Mouse (Mus musculus) urinary bladder, postnatal 25 days (tissue): ENCODE results near the gene Dedd2.

ENCODE experiments used
- DNase-seq: peaks from one replicate; pipeline ENCODE4 v3.0.0; 2022; ENCODE audit warnings: low spot score

Dedd2 gene

DNA sequence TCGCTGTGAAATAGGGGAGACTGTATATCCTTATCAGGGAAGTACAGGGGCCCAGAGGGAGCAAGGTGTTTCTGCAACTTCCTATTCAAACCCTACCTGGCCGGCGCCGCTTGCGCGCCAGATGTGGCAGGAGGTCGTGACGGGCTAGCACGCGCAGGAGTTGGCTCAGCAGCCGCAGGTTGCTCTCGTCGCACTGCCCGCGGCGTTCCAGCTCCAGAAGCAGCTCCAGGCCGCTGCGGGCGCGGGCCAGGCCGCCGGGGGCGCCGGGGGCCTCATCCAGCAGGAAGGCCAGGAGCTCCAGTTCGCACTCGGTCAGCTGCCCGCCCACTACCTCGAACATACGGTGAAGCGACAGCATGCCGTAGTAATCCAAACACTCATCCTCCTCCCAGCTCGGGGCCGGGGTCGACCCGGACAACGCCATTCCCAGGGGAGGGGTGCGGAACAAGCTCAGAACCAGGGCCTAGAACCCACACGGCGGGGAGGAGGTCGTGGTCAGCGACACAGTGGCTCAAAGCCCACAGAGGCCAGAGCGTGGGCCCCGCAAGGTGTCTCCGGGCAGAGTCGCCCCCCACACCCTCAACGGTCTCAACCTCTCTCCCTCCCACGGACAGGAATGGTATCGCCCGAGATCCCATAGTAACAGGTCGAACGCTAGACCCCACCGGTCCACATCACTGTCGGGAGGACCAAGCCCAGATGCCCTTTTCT lies 1.6 kb downstream of the Dedd2 start:
- DNase-seq, result peak; percentile 40

- no peak for DNase-seq
Observed at GRCm38 (mm10) chr7:25217653-25218395, 2.6 kb downstream of the Dedd2 start.

GRCm38 (mm10) chr7:25214172-25214571 lies 6.2 kb downstream of the Dedd2 start:
- DNase-seq, result no peak

DNA sequence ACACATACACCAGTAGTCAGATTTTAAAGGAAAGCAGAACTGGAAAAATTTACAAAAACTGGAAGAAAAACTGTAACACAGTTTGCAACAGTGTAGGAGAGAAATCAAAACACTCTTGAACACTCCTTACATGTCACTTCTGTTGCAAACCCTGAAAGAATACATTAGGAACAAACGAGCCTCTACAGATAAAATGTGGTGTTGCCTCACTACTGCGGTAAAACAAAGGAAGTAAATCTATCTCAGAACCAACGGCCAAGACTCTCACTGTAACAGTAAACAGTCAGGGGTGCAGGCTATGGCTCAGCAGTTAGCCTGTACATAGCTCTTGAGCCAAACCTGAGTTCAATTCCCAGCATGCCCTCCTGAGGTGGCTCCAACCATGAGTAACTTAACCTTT lies 7.3 kb downstream of the Dedd2 start:
- DNase-seq, result no peak

DNA sequence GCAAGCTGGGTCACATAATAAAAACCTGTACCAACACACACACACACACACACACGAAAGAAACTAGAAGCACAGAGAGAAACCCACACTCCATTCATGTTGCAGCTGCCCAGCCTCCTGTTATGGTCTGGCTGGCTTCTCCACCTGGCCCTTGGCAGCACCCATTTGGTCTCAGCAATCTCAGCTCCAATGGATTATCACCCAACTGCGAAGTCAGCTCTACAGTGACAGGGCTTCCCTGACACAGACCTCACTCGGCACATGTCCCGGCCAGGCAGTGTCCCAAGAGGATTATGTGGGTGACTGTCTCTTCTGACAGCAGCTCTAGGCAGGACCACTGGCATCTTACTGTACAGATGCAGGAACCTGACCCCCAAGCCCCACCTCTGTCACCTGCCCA lies 9.9 kb downstream of the Dedd2 start:
- no peak for DNase-seq

DNA sequence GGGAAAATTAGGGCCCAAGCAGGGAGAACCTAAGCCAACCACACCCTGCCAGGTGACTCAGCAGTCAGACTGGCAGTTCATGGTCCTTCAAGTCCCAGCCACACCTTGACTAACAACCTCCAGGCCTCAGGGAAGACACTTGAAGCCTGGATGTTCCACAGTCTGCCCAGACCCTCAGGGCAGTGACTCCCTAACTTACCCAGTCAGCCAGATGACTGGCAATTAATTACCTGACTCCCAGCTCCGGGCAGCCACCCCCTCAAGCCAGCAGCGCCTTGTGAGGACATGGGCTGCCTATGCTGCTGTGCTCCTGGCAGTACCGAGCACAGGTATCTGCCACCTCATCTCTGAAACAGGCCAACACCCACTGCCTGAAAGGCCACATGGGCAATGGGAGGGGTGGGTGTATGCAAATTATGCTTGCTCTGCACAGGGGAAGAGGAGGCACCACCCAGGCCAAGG lies 11.2 kb downstream of the Dedd2 start:
- DNase-seq, result no peak

- no peak for DNase-seq
Observed at GRCm38 (mm10) chr7:25206094-25206830, 14.2 kb downstream of the Dedd2 start.

GRCm38 (mm10) chr7:25205355-25206093 lies 14.9 kb downstream of the Dedd2 start:
- no peak for DNase-seq

GRCm38 (mm10) chr7:25203624-25204023 lies 16.8 kb downstream of the Dedd2 start:
- DNase-seq, result no peak

DNA sequence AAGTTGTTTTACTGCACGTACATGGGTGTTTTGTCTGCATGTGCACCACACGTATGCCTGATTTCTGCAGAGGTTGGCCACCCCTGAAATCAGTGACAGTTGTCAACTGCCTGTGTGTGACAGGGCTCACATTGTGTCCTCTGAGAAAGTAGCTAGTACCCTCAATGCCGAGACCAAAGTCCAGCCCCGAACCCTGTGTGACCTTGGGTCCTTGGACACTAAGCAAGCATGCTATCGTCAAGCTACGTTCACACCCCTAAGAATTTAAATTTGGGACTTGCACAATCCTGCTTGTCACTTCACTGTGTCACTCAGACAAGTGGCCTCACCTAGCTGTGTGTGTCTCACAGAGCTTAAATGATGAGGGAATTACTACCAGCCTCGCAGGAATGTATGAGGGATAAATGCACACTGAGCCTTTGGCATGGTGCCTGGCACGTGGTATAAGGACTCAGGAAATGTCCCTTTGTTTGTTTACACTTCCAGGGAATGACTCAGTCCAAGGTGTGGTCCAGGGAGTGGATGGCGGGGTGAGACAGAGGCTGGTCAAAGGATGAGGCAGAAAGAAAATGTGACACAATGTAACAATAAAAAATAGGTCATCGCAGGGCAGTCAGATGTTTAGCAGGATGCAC lies 22.9 kb downstream of the Dedd2 start:
- DNase-seq, result peak; percentile 36

DNA sequence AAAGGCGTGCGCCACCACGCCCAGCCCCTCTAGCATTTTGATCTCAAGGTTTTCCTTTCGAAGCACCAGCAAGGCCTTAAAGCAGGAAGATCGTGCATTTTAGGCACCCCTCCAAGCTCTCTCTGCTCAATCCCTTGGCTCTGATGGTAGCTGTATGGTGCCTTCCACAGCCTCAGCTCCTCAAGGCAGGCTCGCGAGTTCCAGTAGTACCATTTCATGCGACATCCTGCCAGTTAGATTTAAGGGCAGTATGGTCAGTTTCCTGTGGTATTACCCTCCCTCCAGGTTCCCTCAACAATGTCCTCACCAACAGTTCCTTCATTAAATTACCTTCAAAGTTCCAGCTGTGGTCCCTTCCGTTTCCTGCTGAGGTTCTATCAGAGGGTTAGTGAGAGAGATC lies 24.3 kb downstream of the Dedd2 start:
- DNase-seq, result no peak

DNA sequence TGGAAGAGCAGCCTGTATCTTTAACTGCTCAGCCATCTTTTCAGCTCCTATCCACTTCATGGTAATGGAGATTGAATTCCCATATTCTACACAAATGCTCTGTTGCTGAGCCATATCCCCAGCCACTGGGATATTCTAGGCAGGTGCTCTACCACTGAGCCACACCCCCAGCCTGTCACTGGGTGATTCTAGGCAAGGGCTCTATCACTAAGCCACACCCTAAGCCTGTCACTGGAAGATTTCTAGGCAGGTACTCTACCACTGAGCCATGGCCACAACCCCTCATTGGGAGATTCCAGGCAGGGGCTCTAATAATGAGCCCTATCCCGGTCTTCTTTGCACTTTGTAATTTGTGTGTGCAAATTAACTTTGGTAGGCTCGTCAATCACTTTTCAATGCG lies 25.3 kb downstream of the Dedd2 start:
- no peak for DNase-seq

DNA sequence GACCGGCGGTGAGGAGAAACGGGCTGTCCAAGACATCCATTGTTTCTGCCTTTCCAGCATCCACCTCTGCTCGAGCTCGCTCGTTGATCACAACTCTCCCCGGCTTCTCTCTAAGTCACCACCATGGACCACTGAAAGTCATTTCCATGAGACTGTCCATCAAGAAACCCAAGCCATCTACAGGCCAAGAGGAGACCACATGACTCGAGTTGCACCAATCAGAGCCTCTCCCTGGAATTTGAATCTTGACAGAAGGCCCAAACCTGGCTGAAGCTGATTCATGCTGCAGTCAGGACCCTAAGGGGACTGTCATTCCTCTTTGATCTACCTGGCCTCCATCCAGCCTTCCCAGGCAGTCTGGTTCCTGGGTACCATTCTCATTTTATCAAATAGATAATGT lies 28.3 kb downstream of the Dedd2 start:
- no peak for DNase-seq

DNA sequence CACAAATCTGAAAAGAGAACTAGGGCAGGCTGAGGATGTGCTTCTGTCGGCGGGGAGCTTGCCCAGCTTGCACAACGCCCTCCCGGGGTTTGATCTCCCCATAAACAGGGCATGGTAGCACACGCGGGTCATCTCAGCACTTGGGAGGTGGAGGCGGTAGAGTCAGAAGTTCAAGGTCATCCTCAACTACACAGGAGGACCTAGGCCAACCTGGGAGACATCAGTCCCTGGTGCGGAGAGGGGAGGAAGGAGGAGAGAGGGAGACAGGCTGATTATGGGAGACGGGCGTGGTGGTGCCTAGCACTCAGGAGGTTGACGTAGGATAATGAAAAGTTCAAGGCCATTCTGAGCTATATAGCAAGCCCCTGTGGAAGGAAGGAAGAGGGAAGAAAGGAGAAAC lies 29.6 kb downstream of the Dedd2 start:
- DNase-seq, result no peak

DNA sequence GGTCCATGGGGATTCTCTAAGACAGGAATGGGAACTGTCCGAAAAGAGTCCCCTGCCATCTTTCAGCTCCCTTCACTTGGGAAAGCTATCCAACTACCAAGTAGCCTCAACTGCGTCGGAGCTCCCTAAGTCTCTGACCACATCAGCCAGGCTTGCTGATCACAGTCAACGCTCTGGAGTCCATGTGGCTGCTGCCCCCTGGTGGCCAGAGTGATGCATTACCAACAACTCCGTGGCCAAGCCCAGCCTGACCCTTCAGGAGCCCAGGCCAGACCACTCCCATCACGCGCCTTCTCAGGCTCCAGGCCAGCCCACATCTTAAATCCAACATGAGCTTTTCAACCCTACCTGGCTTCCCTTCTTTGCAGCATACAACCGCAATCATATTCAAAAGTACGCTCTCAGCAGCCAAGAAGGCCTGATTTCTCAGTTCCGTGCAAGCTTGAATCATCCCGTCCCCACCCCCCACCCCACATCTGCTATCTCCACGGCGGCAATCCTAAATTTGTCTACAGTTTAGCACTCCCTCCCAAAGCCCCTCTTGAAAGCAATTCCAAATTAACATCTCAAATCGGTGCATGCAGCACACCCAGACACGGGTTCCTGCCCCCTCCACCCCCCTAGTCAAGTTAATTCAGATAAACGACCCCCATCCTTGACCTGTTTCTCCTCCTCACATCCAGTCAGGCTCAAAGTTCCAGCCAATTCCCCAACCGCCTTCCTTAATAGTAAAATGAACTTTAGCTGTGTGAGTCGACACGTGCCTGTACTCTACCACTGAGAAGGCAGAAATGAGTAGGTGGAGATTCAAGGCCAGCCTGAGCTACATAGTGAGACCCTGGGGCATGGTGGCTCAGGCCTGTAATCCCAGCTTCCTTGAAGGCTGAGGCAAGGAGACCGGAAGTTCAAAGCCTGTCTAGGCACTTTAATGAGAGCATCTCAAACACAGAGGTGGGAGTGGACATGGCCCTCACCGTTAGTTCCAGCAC lies 32.5 kb downstream of the Dedd2 start:
- peak; percentile 85 for DNase-seq

- no peak for DNase-seq
Observed at GRCm38 (mm10) chr7:25184091-25184490, 36.3 kb downstream of the Dedd2 start.

- no peak for DNase-seq
Observed at GRCm38 (mm10) chr7:25181814-25182213, 38.6 kb downstream of the Dedd2 start.

- peak; percentile 30 for DNase-seq
Observed at GRCm38 (mm10) chr7:25181331-25181790, 39.1 kb downstream of the Dedd2 start.

DNA sequence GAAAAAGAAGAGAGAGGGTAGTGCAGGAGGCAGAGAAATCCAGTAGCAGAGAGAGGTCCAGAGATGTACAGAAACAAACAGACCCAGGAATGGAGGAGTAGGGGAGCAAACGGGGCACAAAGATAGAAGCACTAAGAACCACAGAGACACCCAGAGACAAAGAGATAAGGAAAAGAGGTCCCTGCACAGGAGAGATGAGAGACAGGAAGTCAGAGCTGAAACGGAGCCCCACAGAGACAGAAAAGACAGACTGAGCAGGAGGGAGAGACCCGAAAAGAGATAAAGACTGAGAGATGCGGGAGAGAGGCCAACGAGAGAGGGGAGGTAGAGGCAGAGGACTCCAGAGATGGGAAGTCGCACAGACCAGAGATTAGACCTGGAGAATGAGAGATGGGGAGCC lies 39.9 kb downstream of the Dedd2 start:
- no peak for DNase-seq

DNA sequence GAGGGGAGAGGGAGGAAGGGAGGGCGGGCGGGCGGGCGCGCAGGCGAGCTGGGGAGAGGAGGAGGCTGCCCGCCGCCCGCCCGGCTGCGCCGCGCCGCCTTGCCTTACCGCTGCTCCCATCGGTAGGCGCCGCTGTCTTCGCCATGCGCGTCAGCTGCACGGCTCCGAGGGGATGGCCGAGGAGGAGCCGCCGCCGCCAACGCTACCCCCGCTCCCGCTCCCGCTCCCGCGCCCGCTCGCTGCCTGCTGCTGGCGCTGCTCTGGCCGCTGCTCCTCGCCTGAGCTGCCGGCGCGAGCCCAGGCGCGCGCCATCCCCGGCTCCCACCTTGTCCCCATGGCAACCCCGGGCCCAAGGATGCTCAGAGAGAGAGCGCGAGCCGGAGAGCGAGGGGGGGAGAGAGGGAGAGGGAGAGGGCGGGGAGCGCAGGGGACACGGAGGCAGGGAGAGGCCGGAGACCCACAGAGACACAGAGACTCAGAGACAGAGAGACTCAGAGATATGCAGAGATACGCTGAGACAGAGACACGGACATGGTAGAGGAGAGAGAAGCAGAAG lies 40.7 kb downstream of the Dedd2 start, which contains the start of gene Pou2f2:
Gene Pou2f2, minus strand, starts transcription at position 121 of the 556 bp plus-strand sequence.
- DNase-seq, result peak; percentile 57
